Mouse (Mus musculus): ENCODE measurements around the gene Wdr41. TPM values are rescaled to one million over a fixed set of nuclear protein-coding genes. Genes with fewer than 3 reads are reported as not detected.

The Wdr41 gene
- total RNA-seq (2021) = 10 to 100 TPM; 15.0 TPM
- long read RNA-seq, experiment 1, partial matches to known transcripts = 0 of 6 reads
- long read RNA-seq, experiment 1, other reads (novel, unspliced or antisense) = 6 of 6 reads
- long read RNA-seq, experiment 2, partial matches to known transcripts = 1 of 7 reads
- long read RNA-seq, experiment 2, other reads (novel, unspliced or antisense) = 6 of 7 reads

DNA sequence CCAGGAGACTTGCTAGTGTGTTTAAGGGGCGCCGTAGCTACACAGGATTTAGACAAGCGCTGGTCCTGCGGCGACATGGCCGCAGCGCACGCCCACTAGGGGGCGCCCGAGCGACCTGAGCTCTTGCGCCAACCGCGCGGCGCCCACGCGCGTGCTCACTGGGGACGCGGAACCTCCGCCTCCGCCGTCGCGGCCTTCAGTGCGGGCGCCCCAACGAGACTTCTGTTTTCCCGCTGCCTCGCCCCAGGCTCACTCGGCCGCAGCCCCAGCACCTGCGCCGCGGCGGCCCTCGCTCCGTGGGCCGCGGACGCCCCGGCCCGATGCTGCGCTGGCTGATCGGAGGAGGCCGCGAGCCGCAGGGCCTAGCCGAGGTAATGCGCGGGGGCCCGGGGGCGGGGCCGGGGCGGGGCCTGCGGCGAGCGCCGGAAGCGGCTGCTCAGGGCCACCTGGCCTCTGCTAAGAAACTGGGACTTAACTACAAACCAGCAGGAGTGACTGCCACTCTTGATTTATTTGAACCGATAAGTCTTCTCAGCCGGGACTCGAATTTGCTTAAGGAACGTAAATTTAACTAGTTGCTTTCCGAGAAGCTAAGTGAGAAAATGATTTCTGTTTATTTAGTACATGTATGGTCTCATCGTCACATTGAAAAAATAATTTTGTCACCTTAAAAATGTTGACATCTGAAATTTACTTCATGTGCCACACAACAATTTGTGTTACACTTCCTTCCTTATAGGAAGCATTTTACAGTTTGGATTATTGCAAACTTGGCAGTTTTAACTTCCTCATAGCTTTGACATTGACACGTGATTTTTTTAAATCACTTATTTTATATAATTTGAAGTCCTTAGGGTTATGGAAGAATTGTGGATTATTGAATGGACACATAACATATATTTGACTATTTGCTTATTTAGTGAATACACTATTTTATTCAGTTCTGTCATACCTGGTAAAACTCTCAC, at the start of gene Wdr41:
Wdr41 (plus strand) TSS at position 126 of the 968 bp plus-strand sequence.
- DNase-seq = peak; percentile 93

DNA sequence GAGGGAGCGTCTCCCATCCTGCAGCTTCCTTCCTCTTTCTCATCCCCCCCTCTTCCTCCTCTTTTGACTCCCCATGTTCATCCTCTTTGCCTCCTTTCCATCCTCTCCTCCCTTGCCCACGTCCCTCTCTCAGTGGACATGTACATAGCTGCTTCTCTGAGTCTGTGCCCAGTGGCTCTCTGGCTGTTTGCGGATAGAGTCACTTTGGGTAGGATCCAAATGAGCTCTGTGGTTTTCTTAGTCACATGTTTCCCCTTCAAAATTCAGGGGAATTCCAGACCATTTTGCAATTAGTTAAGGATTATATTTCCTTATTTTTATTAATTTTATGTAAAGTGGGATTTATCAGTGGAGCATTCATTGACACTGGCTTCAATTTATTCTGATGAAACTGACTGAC, 48.1 kb upstream of the Wdr41 start:
- DNase-seq = no peak

DNA sequence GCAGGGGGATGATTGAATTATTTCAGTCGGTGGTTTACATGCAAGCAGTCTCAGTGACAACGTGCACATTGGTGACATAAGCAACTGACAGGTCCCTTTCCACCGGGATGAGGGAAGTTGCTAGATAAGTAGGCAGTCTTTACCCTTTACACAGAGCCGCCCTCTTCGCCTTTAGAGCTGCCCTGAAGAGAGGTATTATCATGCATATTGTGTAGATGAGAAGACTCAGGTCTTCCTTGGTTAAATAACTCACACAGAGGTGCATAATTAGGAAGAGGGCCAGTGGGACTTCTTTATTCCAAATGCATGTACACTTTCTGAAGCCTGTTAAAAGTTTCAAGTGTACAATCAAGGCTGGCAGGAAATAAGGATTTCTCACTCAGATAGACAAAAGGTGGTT, 37.7 kb upstream of the Wdr41 start:
- no peak for DNase-seq

DNA sequence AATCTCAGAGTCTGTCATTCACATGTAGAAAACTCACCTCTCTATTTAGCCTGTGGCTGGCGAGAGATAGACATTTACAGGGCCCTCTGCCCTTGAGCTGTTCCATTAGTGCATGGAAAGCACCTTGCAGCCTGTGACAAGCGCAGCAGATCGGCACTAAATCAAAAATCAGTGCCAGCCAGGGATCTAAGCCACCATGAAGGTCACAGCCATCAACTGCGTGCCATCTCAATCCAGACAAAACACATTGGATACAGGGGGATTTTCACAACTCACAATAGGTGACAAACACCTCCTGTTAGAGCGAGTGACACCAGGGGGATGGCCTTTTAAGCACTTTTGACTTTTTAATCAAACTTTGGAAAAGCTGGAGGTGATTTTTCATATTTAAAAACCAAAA, 36.0 kb upstream of the Wdr41 start:
- no peak for DNase-seq

DNA sequence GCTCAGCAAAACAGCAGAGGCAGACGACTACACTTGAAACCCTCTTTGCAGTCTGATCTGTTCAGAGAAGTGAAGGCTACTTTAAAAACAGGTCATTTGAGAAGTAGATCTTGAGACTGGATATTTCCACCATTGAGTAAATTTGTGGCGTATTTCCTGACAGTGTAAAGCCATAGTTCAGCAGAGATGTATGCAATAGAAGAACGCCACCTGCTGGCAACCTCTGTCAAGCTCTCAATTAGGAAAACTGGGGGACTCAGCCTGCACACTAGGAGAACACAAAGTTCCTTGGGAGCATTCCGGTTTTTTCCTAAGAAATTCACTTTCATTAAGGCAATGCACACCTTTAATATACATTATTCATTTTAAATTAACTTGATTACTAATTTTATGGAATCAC, 34.9 kb upstream of the Wdr41 start:
- DNase-seq = peak; percentile 63

DNA sequence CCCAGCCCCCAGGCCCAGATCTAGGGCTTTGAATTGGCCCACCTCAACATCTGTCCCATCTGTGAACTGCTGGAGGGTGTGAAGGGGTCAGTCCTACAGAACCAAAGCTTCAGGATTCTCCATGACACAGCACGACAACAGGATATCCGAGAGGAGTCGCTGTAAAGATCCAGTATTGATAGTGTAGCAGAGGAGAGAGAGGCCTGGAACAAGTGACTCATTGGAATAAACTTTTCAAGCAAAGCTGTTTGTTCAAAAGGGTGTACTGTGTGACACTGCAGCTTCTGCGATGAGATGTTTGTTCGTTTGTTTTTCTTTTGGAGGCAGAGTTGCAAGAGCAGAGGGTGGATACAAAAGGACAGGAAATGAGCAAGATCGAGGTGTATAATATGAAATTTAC, 20.2 kb upstream of the Wdr41 start:
- DNase-seq = no peak

DNA sequence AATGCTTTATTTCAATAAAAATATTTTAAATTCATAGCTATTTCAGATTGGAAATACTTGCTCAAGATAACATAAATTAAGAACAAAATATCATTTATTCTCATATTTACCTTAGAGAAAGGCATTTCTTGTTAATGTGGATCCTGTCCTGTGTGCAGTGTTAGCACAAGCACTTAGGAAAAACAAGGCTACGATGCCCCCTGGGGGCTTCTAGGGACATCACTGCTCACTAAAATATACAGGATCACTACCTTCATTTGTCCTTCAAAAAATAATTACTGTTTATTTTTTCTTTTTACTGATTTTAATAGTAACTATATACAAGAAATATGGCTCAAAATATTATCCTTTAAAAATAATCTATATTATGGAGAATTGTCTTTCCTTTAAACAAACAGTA, 18.2 kb upstream of the Wdr41 start:
- DNase-seq = no peak

DNA sequence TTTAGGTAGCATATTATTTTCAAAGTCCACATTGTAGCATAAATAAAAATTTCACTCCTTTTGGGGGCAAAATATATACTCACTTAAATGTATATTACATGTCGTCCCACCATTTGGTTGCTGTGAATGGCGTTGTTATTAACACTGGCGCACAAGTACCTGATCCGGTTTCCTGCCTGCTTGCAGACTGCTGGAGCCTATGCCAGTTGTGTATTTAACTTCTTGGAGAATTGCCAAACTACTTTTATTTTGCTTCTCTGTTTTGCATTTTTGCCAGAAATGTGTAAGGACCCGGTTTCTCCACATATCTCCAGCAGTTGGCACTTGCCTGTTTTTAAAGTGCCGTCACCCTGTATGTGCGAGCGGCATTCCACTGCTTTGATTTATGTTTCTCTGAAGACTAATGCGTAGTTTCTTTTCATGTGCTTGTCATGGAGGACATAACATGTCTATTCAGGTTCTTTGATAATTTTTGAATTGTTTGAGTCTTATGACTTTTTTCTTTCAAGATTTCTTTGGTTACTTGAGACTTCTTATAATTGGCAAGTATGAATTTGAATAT, 6.1 kb upstream of the Wdr41 start:
- DNase-seq = no peak

DNA sequence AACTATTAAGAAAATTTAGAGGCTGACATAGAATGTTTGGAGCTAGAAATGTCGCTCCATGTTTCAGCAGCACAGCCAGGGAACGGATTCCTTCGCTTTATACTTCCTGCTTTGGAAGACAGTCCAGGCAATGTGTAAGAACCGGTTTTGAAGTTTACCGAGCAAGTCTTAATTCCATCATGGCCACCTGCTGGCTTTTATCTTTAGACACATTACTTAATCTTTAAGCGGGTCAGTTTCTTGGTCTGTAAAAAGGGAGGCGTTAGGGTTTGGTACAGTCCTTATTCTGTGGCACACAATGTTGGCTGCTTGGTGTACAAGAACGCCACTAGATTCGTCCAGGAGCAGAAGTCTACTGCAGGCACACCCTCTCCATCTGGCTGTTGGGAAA, 321 bp upstream of the Wdr41 start:
- no peak for DNase-seq

DNA sequence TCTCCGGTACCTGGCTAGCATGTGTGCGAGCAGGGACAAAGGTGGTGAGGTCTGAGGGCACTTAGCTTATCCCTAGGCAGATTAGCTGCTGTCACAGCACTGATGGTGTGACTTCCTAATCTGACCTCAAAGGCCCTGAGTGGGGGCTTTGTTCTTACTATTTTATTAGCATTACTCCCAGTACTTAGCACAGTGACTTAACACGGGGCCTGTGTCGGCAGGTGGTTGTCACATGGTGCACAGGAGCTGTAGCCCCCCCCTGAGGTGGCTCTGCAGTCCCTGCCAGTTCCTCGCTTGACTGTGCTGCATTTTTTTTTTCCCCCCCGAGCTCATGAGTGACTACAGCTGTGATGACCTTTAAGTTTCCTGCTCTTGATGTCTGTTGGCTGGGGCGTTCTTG, 2.9 kb downstream of the Wdr41 start:
- no peak for DNase-seq

DNA sequence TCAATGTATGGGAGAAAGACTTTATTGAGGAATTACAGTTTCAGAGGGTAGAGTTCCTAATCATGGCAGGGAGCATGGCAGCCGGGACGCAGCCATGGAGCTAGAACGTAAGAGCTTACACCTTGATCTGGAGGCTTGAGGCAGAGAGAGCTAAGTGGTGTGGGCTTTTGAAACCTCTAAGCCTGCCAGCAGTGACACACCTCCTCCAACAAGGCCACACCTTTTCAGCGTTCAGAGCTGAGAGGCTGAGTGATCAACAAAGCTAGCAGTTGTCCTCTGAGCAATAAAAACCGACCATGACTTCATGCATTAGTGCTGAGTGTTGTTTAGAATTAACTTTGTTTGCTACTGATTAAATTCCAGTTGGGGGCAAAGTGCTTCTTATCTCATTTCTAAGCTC, 14.4 kb downstream of the Wdr41 start:
- DNase-seq = no peak

DNA sequence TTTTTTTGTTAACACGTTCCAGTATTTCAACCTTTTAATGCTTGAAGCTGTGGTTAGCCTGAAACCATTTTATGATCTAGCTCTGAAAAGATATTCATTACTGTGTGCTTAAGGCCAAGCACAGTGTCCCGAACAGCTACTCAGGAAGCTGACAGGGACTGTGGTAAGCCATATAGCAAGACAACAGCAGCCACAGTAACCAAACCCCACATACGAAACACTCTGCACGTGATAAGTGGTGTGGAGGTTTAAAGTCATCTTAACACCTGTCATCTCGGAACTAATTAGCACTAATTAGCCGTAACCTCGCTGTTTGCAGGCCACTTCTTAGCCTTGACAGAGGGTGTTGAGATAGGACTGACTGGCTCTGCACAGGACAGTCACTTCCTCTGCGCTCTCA, 31.1 kb downstream of the Wdr41 start:
- no peak for DNase-seq

DNA sequence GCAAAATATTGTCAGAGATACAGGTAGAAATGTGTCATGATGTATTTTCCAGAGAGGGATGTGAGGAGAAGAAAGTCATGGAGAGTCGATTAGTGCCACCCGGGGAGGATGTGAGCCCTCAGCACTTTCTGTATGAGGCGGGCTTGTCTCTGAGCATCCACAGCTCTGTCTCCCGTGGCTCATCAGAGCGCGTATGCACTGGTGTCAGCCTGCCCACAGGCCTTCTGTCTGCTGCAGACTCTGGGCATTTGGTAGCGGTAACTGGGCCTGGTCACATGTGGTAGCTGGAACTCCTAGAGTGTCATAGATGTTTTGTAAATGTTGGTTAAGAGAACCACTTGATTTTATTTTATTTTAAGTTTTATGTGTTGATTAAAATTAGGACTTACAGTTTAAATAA, 33.1 kb downstream of the Wdr41 start:
- DNase-seq = no peak

DNA sequence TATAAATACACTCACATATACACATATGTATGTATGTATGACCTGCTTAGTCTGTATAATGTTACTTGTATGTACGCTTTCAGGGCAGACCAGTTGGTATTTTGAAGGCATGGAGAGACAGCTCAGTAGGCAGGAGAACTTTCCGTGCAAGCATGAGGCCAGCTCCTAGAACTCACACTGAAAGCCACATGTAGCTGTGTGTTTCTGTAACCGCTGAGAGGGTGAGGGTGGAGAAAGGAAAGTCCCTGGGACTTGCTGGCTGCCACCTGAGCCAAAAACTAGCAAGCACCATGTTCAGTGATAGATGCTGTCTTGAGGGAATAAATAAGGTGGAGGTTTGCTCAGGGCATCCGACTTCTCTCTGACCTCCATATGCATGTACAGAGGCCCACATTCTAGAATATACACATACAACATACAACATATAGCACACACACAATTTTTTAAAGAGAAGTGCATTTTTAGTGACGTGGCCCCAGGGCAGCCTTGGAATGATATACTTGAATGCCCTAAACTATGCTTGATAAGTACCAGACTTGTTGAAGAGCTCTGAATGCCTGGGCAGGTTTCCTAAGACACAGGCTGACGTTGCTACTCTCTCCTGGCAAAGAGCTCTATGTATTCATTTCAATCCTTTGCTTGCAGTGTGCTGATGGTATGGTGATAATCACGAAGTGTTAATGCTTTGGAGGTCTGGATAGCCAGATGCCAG, 35.6 kb downstream of the Wdr41 start:
- DNase-seq = no peak

DNA sequence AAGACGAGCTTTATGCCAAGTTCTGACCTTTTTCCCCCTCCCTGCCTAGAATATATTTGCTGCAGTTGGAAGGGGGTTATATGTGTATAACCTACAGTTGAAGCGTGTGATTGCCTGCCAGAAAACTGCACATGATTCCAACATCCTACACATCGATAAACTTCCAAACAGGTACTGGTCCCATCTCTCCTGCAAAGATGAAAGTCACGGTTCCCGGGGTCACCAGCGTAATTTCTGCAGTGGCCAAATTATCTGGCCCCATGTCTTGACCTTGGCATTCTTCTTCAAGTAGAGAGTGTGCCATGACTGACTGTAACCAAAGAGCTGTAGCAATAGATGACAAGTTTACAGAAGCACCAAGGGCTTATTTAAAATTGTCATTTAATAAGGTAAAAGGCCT, 41.1 kb downstream of the Wdr41 start:
- DNase-seq = no peak

DNA sequence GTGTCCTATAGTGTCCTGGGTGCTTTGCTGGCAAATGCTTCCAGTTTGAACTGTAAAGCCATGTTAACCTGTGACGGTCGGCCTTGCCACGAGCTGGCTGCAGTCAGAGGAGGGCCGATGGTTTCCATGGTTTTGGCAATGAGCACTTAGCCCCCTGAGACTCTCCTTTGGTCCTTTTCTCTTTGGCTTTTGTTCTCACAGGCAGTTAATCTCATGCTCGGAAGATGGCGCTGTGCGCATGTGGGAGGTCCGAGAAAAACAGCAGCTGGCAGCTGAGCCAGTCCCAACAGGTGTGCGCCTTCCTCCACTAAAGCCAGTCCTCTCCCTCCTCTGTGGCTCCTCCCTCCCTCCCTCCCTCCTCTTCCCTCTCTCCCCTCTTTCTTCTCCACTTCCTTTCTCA, 41.8 kb downstream of the Wdr41 start:
- peak; percentile 59 for DNase-seq

DNA sequence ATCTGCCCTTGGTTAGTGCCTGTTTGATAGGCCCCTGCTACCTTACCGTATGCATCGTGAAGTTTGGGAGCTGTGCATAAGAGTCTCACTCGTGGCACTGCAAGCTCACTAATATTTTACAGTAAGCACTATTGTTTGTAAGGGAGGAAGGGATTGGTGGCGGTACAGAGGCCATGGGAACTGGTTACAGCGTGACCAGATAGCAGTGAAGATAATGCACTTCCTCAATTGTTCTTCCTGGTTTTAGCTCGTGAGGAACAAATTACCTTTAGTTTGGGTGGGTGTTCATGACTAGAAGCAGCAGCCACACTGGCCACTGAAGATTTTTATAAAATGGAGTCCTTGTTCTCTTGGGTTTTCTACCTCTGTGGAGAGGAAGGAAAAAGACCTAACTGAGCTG, 43.2 kb downstream of the Wdr41 start:
- no peak for DNase-seq

DNA sequence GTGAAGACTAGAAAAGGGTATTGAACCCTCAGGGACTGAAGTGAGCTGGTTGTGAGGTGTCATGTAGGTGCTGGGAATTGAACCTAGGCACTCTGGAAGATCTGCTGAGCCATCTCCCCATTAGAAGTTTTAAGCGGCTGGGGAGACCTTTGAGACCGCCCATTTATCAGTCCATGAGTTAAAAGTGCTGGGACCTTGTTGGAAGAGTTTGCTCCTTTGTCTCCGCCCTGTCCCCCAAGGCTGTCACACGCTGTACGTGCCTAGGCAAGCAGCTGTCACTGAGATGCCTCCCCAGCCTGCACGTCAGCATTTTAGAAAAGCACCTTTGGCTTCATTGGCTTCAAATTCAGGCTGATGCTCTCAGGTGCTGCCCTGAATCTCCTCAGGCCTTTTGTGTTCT, 44.1 kb downstream of the Wdr41 start:
- DNase-seq = no peak

DNA sequence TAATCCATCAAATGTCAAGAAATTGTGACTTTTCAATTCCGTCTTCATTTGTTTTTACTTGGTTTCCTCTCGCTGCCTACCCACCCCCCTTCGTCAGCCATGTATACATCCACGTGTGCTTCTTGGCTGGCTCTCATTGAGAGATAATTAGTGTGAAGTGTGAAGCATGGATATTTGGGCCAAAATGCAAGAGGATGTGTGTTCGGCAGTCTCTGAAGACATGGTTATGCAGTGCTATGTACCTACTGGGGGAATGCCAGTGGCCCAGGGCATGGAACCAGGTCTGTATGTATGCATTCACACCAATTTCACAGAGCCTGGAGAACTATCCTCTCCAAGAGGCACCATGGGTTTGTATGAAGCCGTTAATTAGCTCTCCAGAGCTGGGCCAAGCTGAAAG, 54.7 kb downstream of the Wdr41 start:
- no peak for DNase-seq

DNA sequence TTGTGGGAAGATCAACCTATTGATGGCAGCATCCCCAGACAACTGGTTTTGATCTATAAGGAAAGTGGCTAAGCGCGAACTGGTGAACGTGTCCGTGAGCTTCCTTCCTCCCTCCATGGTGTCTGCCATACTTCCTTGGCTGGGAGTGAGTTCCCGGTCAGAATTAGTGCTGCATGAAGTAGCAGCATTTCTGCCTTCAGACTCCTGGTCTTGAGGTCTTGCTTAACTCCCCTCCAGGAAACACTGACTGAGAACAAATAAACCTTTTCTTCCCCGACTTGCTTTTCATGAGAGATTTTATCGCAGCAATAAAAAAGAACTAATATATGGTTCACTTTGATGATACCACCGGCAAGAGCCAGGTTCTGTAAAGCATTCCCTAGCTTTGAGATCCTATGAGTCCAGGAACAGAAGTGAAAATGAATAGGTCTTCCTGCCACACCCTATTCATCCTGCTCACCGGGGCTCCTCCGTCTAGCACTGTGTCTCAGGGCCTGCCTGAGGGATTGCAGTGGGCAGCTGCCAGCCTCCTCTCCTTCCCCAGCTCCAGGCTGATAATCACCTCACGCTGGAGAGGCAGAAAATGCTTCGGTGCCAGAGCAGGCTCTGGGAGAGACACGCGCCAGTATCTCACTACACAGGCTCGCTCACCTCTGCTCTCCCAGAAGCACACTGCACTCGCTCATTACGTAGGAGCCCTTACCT, 56.1 kb downstream of the Wdr41 start:
- DNase-seq = no peak

DNA sequence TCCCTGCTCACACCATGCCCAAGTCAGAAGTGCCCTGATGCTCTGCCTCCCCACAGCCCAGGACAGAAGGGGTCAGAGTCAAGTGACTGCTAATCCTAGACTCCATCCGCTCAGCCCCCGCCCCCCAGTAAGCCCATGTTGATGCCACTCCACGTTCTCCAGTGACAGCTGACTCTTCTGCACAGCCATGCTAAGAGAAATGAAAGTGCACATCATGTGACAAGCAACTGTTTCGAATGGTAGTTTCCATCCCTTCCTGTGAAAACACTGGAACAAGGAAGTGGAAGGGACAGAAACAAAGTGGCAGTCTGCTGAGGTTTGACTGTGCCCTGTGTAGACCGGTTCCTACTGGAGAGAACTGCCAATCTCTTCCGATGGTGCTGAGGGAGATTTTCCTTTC, 56.8 kb downstream of the Wdr41 start:
- no peak for DNase-seq

DNA sequence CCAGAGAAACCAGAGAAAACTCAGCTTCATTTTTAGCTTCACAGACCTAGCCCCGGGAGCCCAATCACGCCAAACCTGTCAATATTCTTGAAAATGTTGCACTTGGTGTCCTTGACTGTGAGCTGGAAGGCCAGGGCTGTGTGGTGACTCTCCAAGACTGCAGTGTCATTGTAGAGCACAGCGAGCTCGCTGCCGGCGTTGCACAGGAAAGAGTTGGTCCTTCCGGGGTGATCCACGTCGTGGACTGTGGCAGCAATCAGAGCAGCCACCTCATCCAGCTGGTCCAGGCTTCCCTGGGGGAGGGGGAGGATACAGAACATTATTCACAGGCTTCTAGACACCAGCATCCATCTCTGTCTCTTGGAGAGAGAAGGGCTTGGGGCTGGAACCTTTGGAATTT, 58.0 kb downstream of the Wdr41 start:
- DNase-seq = no peak

Measured in gastrocnemius, postnatal 10 days (tissue).